Mouse (Mus musculus): ENCODE data around the gene Irf2bpl. TPM values are rescaled to one million over a fixed set of nuclear protein-coding genes. Genes with fewer than 3 reads are reported as not detected.
A peak's percentile ranks its signal among the peaks of the same experiment; 100 is the strongest.

Irf2bpl gene
- polyA plus RNA-seq, 2 experiments: 1.4 TPM

- DNase-seq (ENCODE audit: low read depth in 3 of 3, low spot score in 3 of 3): peak in 1 of 3 experiments; percentile 42
- no peaks in the 10 kb centered on the region for H3K27me3 ChIP-seq (ENCODE audit: control insufficient read depth, insufficient read depth, low read length)
- no peak overlapping the region for H3K4me2 ChIP-seq (ENCODE audit: low read depth)
- no peak overlapping the region for H3K9ac ChIP-seq (replicated peaks)
- TF ChIP-seq CTCF (IDR thresholded peaks at IDR 0.05; ENCODE audit: low read depth) (peak; percentile 90), EP300 (IDR thresholded peaks at IDR 0.05; ENCODE audit: low read depth) (no peak)
- H3K36me3 ChIP-seq (replicated peaks; ENCODE audit: control insufficient read depth, insufficient read depth, low read depth): no peaks in the 10 kb centered on the region
- H3K4me3 ChIP-seq (ENCODE audit: insufficient read depth in 1 of 2, low read depth in 2 of 2, low read length in 2 of 2): no peak overlapping the region
- no peak overlapping the region for H3K27ac ChIP-seq
- H3K4me1 ChIP-seq (replicated peaks; ENCODE audit: control insufficient read depth in 2 of 2, insufficient read depth in 2 of 2, low read length in 1 of 2): peaks cover 0 to 2% of the 10 kb centered on the region in 2 experiments; a peak in 2 of 4 replicates
- H3K9me3 ChIP-seq (ENCODE audit: control insufficient read depth, low read length): peaks cover 4% of the 10 kb centered on the region
- peak; percentile 18; the same call in 1 of the 2 replicates for ATAC-seq (ENCODE audit: insufficient read depth)
- 5% methylated on average over 5 of the region's 5 CpGs for WGBS (ENCODE audit: insufficient replicate concordance)
These were observed 39.2 kb upstream of the Irf2bpl start for GRCm38 (mm10) chr12:86923837-86924236.

- ATAC-seq (ENCODE audit: insufficient read depth) (no peak), DNase-seq (ENCODE audit: low read depth in 3 of 3, low spot score in 3 of 3) (no peak)
- no peaks in the 10 kb centered on the region for H3K36me3 ChIP-seq (replicated peaks; ENCODE audit: control insufficient read depth, insufficient read depth, low read depth)
- WGBS (ENCODE audit: insufficient replicate concordance): 69% methylated on average over 17 of the region's 17 CpGs
- H3K9ac ChIP-seq (replicated peaks): no peak overlapping the region
- no peak overlapping the region for H3K27ac ChIP-seq
- no peaks in the 10 kb centered on the region for H3K27me3 ChIP-seq (ENCODE audit: control insufficient read depth, insufficient read depth, low read length)
- TF ChIP-seq CTCF (IDR thresholded peaks at IDR 0.05; ENCODE audit: low read depth): no peak
- no peak for TF ChIP-seq EP300 (IDR thresholded peaks at IDR 0.05; ENCODE audit: low read depth)
- no peaks in the 10 kb centered on the region for H3K9me3 ChIP-seq (ENCODE audit: control insufficient read depth, low read length)
- no peak overlapping the region for H3K4me2 ChIP-seq (ENCODE audit: low read depth)
- peaks cover 0 to 14% of the 10 kb centered on the region in 2 experiments; a peak in 2 of 4 replicates for H3K4me1 ChIP-seq (replicated peaks; ENCODE audit: control insufficient read depth in 2 of 2, insufficient read depth in 2 of 2, low read length in 1 of 2)
- no peak overlapping the region for H3K4me3 ChIP-seq (ENCODE audit: insufficient read depth in 1 of 2, low read depth in 2 of 2, low read length in 2 of 2)
These were observed 34.6 kb upstream of the Irf2bpl start for GRCm38 (mm10) chr12:86918983-86919722.

- Histone ChIP-seq H3K4me2 (ENCODE audit: low read depth) (no peak overlapping the region), H3K27ac (no peak overlapping the region), H3K36me3 (replicated peaks; ENCODE audit: control insufficient read depth, insufficient read depth, low read depth) (no peaks in the 10 kb centered on the region), H3K27me3 (ENCODE audit: control insufficient read depth, insufficient read depth, low read length) (no peaks in the 10 kb centered on the region; the same call in 1 of the 2 replicates), H3K9ac (replicated peaks) (no peak overlapping the region), H3K4me1 (replicated peaks; ENCODE audit: control insufficient read depth in 2 of 2, insufficient read depth in 2 of 2, low read length in 1 of 2) (peaks cover 0 to 15% of the 10 kb centered on the region in 2 experiments; a peak in 2 of 4 replicates), H3K4me3 (ENCODE audit: insufficient read depth in 1 of 2, low read depth in 2 of 2, low read length in 2 of 2) (no peak overlapping the region), H3K9me3 (ENCODE audit: control insufficient read depth, low read length) (no peaks in the 10 kb centered on the region)
- TF ChIP-seq CTCF (IDR thresholded peaks at IDR 0.05; ENCODE audit: low read depth) (no peak), EP300 (IDR thresholded peaks at IDR 0.05; ENCODE audit: low read depth) (no peak)
- peak; percentile 66; the same call in 1 of the 2 replicates for ATAC-seq (ENCODE audit: insufficient read depth)
- no peak for DNase-seq (ENCODE audit: low read depth in 3 of 3, low spot score in 3 of 3)
- 18% methylated on average over 11 of the region's 11 CpGs for WGBS (ENCODE audit: insufficient replicate concordance)
These were observed 33.9 kb upstream of the Irf2bpl start for GRCm38 (mm10) chr12:86918361-86918967.

- H3K9ac ChIP-seq (replicated peaks): no peak overlapping the region
- H3K27ac ChIP-seq: no peak overlapping the region
- H3K27me3 ChIP-seq (ENCODE audit: control insufficient read depth, insufficient read depth, low read length): no peaks in the 10 kb centered on the region; the same call in 1 of the 2 replicates
- H3K4me3 ChIP-seq (ENCODE audit: insufficient read depth in 1 of 2, low read depth in 2 of 2, low read length in 2 of 2): no peak overlapping the region
- H3K4me2 ChIP-seq (ENCODE audit: low read depth): no peak overlapping the region
- TF ChIP-seq CTCF (IDR thresholded peaks at IDR 0.05; ENCODE audit: low read depth) (no peak), EP300 (IDR thresholded peaks at IDR 0.05; ENCODE audit: low read depth) (no peak)
- no peak for ATAC-seq (ENCODE audit: insufficient read depth)
- DNase-seq (ENCODE audit: low read depth in 3 of 3, low spot score in 3 of 3): no peak
- H3K36me3 ChIP-seq (replicated peaks; ENCODE audit: control insufficient read depth, insufficient read depth, low read depth): no peaks in the 10 kb centered on the region
- no peaks in the 10 kb centered on the region for H3K9me3 ChIP-seq (ENCODE audit: control insufficient read depth, low read length)
- WGBS (ENCODE audit: insufficient replicate concordance): 57% methylated on average over 7 of the region's 7 CpGs
- H3K4me1 ChIP-seq (replicated peaks; ENCODE audit: control insufficient read depth in 2 of 2, insufficient read depth in 2 of 2, low read length in 1 of 2): peaks cover 0 to 15% of the 10 kb centered on the region in 2 experiments; a peak in 2 of 4 replicates
These were observed 32.4 kb upstream of the Irf2bpl start for GRCm38 (mm10) chr12:86916796-86917573.

Measured in liver, embryonic 14.5 days (tissue).